Mouse (Mus musculus) liver, embryonic 11.5 days (tissue): ENCODE measurements at regions not wholly inside any gene's neighbourhood (a gene's known extent, or its start where the extent isn't known, plus 50 kb on each side); places are given as distances from the start of the nearest gene placed in this dataset.

Source experiments
- ATAC-seq: fragments of 200-750 bp; cut with Nextera tagmentation; replicated peaks from 2 replicates; pipeline ENCODE4 v1.8.0; 2017; ENCODE audit warnings: moderate number of reproducible peaks, mild to moderate bottlenecking, moderate TSS enrichment, moderate library complexity; ENCODE audit not compliant: low FRiP score
- DNase-seq: peaks from one replicate; pipeline ENCODE4 v3.0.0-alpha.2; 2017; ENCODE audit warnings: low spot score
- H3K27ac ChIP-seq: fragments of 300-500 bp; sonication (generic); 2 replicates; pipeline ENCODE4 v1.5.1; 2014; ENCODE audit warnings: mild to moderate bottlenecking, low read depth, low read length, control low read depth
- H3K27me3 ChIP-seq: fragments of 300-500 bp; sonication (generic); replicated peaks from 2 replicates; pipeline ENCODE4 v1.6.1; 2014; ENCODE audit warnings: low read length, mixed read lengths; ENCODE audit not compliant: control insufficient read depth, insufficient read depth
- H3K36me3 ChIP-seq: fragments of 300-500 bp; sonication (generic); 2 replicates; pipeline ENCODE4 v1.6.1; 2014; ENCODE audit warnings: mild to moderate bottlenecking, low read length, moderate library complexity, mixed read lengths; ENCODE audit not compliant: control insufficient read depth, insufficient read depth
- H3K4me1 ChIP-seq: fragments of 300-500 bp; sonication (generic); replicated peaks from 2 replicates; pipeline ENCODE4 v1.6.1; 2014; ENCODE audit warnings: low read length, mixed read lengths; ENCODE audit not compliant: control insufficient read depth, insufficient read depth
- H3K4me2 ChIP-seq: fragments of 300-500 bp; sonication (generic); 2 replicates; pipeline ENCODE4 v1.6.1; 2014; ENCODE audit warnings: mild to moderate bottlenecking, control low read depth, moderate library complexity
- H3K4me3 ChIP-seq: fragments of 300-500 bp; sonication (generic); 2 replicates; pipeline ENCODE4 v1.5.1; 2014; ENCODE audit warnings: low read depth, low read length, control low read depth
- H3K9ac ChIP-seq: fragments of 300-500 bp; sonication (generic); 2 replicates; pipeline ENCODE4 v1.6.1; 2014; ENCODE audit warnings: low read depth, low read length, control low read depth
- H3K9me3 ChIP-seq: fragments of 300-500 bp; sonication (generic); 2 replicates; pipeline ENCODE4 v1.6.1; 2016; ENCODE audit warnings: low read length, inconsistent platforms, mixed read lengths; ENCODE audit not compliant: control insufficient read depth
- WGBS: fragments of 180-500 bp; shearing (Covaris S2); extraction: QIAGEN DNeasy Blood & Tissue Kit; methylation state at CpG from one replicate; pipeline ENCODE4 v1.1.7; 2014; 5-methylcytosine and 5-hydroxymethylcytosine counted together

GRCm38 (mm10) chr10:100685748-100686147 is 95.5 kb downstream of the 1700017N19Rik start:
- no peak overlapping the region for H3K4me2 ChIP-seq
- no peak overlapping the region for H3K9ac ChIP-seq
- H3K9me3 ChIP-seq = no peaks in the 10 kb centered on the region
- DNase-seq = no peak
- WGBS = 73% methylated on average over 3 of the region's 3 CpGs
- no peak for ATAC-seq
- no peaks in the 10 kb centered on the region for H3K4me1 ChIP-seq
- no peak overlapping the region for H3K27ac ChIP-seq
- no peak overlapping the region for H3K4me3 ChIP-seq
- H3K27me3 ChIP-seq = no peaks in the 10 kb centered on the region
- H3K36me3 ChIP-seq = no peaks in the 10 kb centered on the region

GRCm38 (mm10) chr10:100695944-100696343 is 105.7 kb downstream of the 1700017N19Rik start:
- Histone ChIP-seq H3K4me1 (no peaks in the 10 kb centered on the region), H3K36me3 (no peaks in the 10 kb centered on the region), H3K27ac (no peak overlapping the region), H3K4me2 (no peak overlapping the region), H3K27me3 (no peaks in the 10 kb centered on the region), H3K4me3 (no peak overlapping the region), H3K9ac (no peak overlapping the region), H3K9me3 (no peaks in the 10 kb centered on the region)
- DNase-seq = no peak
- WGBS = 64% methylated on average over 2 of the region's 2 CpGs
- ATAC-seq = no peak

- ATAC-seq = no peak
- Histone ChIP-seq H3K4me1 (no peaks in the 10 kb centered on the region), H3K36me3 (no peaks in the 10 kb centered on the region), H3K4me2 (no peak overlapping the region), H3K27me3 (no peaks in the 10 kb centered on the region), H3K9me3 (no peaks in the 10 kb centered on the region), H3K27ac (no peak overlapping the region), H3K4me3 (no peak overlapping the region), H3K9ac (no peak overlapping the region)
- WGBS = 78% methylated on average over 4 of the region's 4 CpGs
- DNase-seq = no peak
Measured at GRCm38 (mm10) chr10:100699206-100699605, 108.9 kb downstream of the 1700017N19Rik start.

- Histone ChIP-seq H3K4me3 (no peak overlapping the region), H3K9ac (no peak overlapping the region), H3K9me3 (no peaks in the 10 kb centered on the region), H3K27ac (no peak overlapping the region), H3K27me3 (no peaks in the 10 kb centered on the region), H3K4me1 (no peaks in the 10 kb centered on the region), H3K4me2 (no peak overlapping the region), H3K36me3 (no peaks in the 10 kb centered on the region)
- DNase-seq (no peak), ATAC-seq (no peak)
- 78% methylated on average over 10 of the region's 10 CpGs for WGBS
Measured at GRCm38 (mm10) chr10:100700281-100701205, 110.3 kb downstream of the 1700017N19Rik start.

- no peak for ATAC-seq
- no peak overlapping the region for H3K4me2 ChIP-seq
- WGBS = 53% methylated on average over 6 of the region's 6 CpGs
- H3K4me1 ChIP-seq = no peaks in the 10 kb centered on the region
- H3K9me3 ChIP-seq = no peaks in the 10 kb centered on the region
- no peak overlapping the region for H3K4me3 ChIP-seq
- H3K27me3 ChIP-seq = no peaks in the 10 kb centered on the region
- no peak overlapping the region for H3K9ac ChIP-seq
- DNase-seq = no peak
- H3K27ac ChIP-seq = no peak overlapping the region
- H3K36me3 ChIP-seq = no peaks in the 10 kb centered on the region
Measured at GRCm38 (mm10) chr10:100701938-100702337, 111.7 kb downstream of the 1700017N19Rik start.

GRCm38 (mm10) chr10:100716084-100716667 is 125.9 kb downstream of the 1700017N19Rik start:
- no peaks in the 10 kb centered on the region for H3K36me3 ChIP-seq
- no peaks in the 10 kb centered on the region for H3K4me1 ChIP-seq
- ATAC-seq (no peak), DNase-seq (no peak)
- H3K9me3 ChIP-seq = no peaks in the 10 kb centered on the region
- H3K27me3 ChIP-seq = no peaks in the 10 kb centered on the region
- no peak overlapping the region for H3K4me3 ChIP-seq
- 75% methylated on average over 7 of the region's 7 CpGs for WGBS
- H3K27ac ChIP-seq = no peak overlapping the region
- H3K4me2 ChIP-seq = no peak overlapping the region
- no peak overlapping the region for H3K9ac ChIP-seq

GRCm38 (mm10) chr10:100718574-100718973 is 128.3 kb downstream of the 1700017N19Rik start:
- H3K9ac ChIP-seq = no peak overlapping the region
- no peak overlapping the region for H3K4me2 ChIP-seq
- H3K4me3 ChIP-seq = no peak overlapping the region
- ATAC-seq (no peak), DNase-seq (no peak)
- no peaks in the 10 kb centered on the region for H3K36me3 ChIP-seq
- H3K27ac ChIP-seq = no peak overlapping the region
- 57% methylated on average over 3 of the region's 3 CpGs for WGBS
- no peaks in the 10 kb centered on the region for H3K27me3 ChIP-seq
- no peaks in the 10 kb centered on the region for H3K4me1 ChIP-seq
- H3K9me3 ChIP-seq = no peaks in the 10 kb centered on the region

GRCm38 (mm10) chr10:100741269-100741668 is 151.0 kb downstream of the 1700017N19Rik start:
- ATAC-seq (no peak), DNase-seq (no peak)
- Histone ChIP-seq H3K4me2 (no peak overlapping the region), H3K27ac (no peak overlapping the region), H3K27me3 (no peaks in the 10 kb centered on the region), H3K9ac (no peak overlapping the region), H3K9me3 (no peaks in the 10 kb centered on the region), H3K4me3 (no peak overlapping the region), H3K36me3 (no peaks in the 10 kb centered on the region), H3K4me1 (no peaks in the 10 kb centered on the region)
- WGBS = 63% methylated on average over 8 of the region's 8 CpGs

- H3K27me3 ChIP-seq = no peaks in the 10 kb centered on the region
- H3K4me3 ChIP-seq = no peak overlapping the region
- no peaks in the 10 kb centered on the region for H3K36me3 ChIP-seq
- WGBS = 8% methylated on average over 7 of the region's 7 CpGs
- no peak overlapping the region for H3K9ac ChIP-seq
- DNase-seq (peak; percentile 38), ATAC-seq (no peak)
- no peak overlapping the region for H3K27ac ChIP-seq
- H3K4me2 ChIP-seq = no peak overlapping the region
- no peaks in the 10 kb centered on the region for H3K9me3 ChIP-seq
- no peaks in the 10 kb centered on the region for H3K4me1 ChIP-seq
Measured at GRCm38 (mm10) chr10:100742065-100742464, 151.8 kb downstream of the 1700017N19Rik start.
